ENCODE assay signal across 8 mouse cellular contexts in the genomic region with DNA sequence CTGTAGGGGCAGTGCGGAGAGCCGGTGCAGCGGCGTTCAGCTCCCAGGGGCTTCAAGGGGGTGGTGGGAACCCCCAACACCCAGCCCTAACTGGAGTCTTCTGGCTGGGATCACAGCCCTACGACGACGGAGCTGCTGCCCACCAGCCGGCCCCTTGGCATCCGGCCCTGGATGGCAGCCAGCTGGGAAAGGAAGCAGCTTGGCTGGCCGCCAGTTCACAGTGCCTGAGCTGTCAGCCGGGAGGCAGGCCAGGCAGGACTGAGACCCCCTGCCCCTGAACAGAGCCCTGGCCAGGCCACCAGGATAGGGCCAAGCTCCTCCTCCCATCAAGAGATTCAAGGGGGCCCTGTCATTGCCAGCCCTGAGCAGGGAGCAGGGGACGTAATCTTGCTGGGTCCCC.
DNase-seq lines count a peak whose midpoint lies in the region; ATAC-seq and TF ChIP-seq lines count a peak whose summit lies in the region.

No protein-coding gene starts in this region.

- no peak overlapping the region for H3K4me3 ChIP-seq in intestine, embryonic 14.5 days (ENCODE audit: low read depth, low read length)
- no peak overlapping the region for H3K4me3 ChIP-seq in left cerebral cortex, adult 2 months
- no peak overlapping the region for H3K4me3 ChIP-seq in midbrain, embryonic 12.5 days

- H3K27ac ChIP-seq in intestine, embryonic 14.5 days (ENCODE audit: low read depth): peak overlapping the region; percentile 54; the same call in 1 of the 2 replicates
- no peak overlapping the region for H3K27ac ChIP-seq in left cerebral cortex, adult 2 months
- H3K27ac ChIP-seq in midbrain, embryonic 12.5 days (replicated peaks): peak overlapping the region; percentile 80

- ATAC-seq in cerebellum, adult (ENCODE audit: insufficient number of reproducible peaks, low FRiP score, low TSS enrichment): no peak
- ATAC-seq in intestine, embryonic 14.5 days (replicated peaks; ENCODE audit: low FRiP score, low TSS enrichment, low read depth): peak; percentile 28
- ATAC-seq in midbrain, embryonic 12.5 days (ENCODE audit: low FRiP score, low read depth): peak; percentile 62

- no peak overlapping the region for H3K9ac ChIP-seq in intestine, embryonic 14.5 days (ENCODE audit: low read length)
- H3K9ac ChIP-seq in midbrain, embryonic 12.5 days (replicated peaks): no peak overlapping the region

- no peaks in the 10 kb centered on the region for H3K9me3 ChIP-seq in intestine, embryonic 14.5 days (ENCODE audit: control insufficient read depth, low read length)
- no peaks in the 10 kb centered on the region for H3K9me3 ChIP-seq in midbrain, embryonic 12.5 days

- peak overlapping the region; percentile 32 for H3K4me2 ChIP-seq in intestine, embryonic 14.5 days (ENCODE audit: low read length)
- H3K4me2 ChIP-seq in midbrain, embryonic 12.5 days (replicated peaks): 0 out of 2 replicates have a peak overlapping the region, but pooled peaks have one; percentile 11

- no peaks in the 10 kb centered on the region for H3K36me3 ChIP-seq in intestine, embryonic 14.5 days (ENCODE audit: control insufficient read depth, insufficient read depth, low read length)
- no peaks in the 10 kb centered on the region for H3K36me3 ChIP-seq in midbrain, embryonic 12.5 days

- 21% methylated on average over 12 of the region's 12 CpGs for WGBS in intestine, embryonic 14.5 days
- WGBS in midbrain, embryonic 12.5 days: 44% methylated on average over 12 of the region's 12 CpGs

- intact Hi-C loops in left cerebral cortex, adult 2 months (cut with DNase I): no loop called here

- peaks cover 69% of the 10 kb centered on the region for H3K4me1 ChIP-seq in intestine, embryonic 14.5 days (replicated peaks; ENCODE audit: control insufficient read depth, insufficient read depth, low read length)
- H3K4me1 ChIP-seq in midbrain, embryonic 12.5 days: peaks cover 89% of the 10 kb centered on the region

- peak; percentile 75 for DNase-seq in cerebellum, adult 11 months
- peak; percentile 81 for DNase-seq in cerebellum, adult 9-11 months
- peak; percentile 29 for DNase-seq in gastrocnemius, postnatal 25 days
- peak; percentile 87 for DNase-seq in intestine, embryonic 14.5 days (ENCODE audit: low spot score)
- DNase-seq in left cerebral cortex, adult 2 months (ENCODE audit: extremely low spot score in 1 of 2, low spot score in 2 of 2): peak; percentile 82 to 83
- peak; percentile 66 to 80 for DNase-seq in spleen, postnatal 4 days (ENCODE audit: low spot score in 2 of 2)

- H3K27me3 ChIP-seq in intestine, embryonic 14.5 days (replicated peaks; ENCODE audit: control insufficient read depth, insufficient read depth, low read length): peaks cover 4% of the 10 kb centered on the region; the same call in 1 of the 2 replicates
- H3K27me3 ChIP-seq in midbrain, embryonic 12.5 days: peaks cover 61% of the 10 kb centered on the region

- no peak for TF ChIP-seq CTCF in left cerebral cortex, adult 2 months (IDR thresholded peaks at IDR 0.05)

Comparison
In these comparisons a context has a peak if more than half of its experiments do, and no peak if none do; other contexts are left out.
1. DNase-seq: peak in every context shown above with its lines; median percentile 87 in intestine, embryonic 14.5 days; 82 in left cerebral cortex, adult 2 months; 81 in cerebellum, adult 9-11 months; 75 in cerebellum, adult 11 months; 73 in spleen, postnatal 4 days; 29 in gastrocnemius, postnatal 25 days.